Mouse (Mus musculus) lung, embryonic 14.5 days (tissue): ENCODE measurements around the gene Rrp7a. TPM values are rescaled to one million over a fixed set of nuclear protein-coding genes. Genes with fewer than 3 reads are reported as not detected.

Experiments
- ATAC-seq: fragments of 200-750 bp; cut with Nextera tagmentation; 2 replicates; pipeline ENCODE4 v1.8.0; 2017; ENCODE audit warnings: mild to moderate bottlenecking, moderate TSS enrichment, moderate library complexity; ENCODE audit not compliant: insufficient read depth
- DNase-seq: peaks from one replicate; pipeline ENCODE4 v3.0.0-alpha.2; 2015
- H3K27ac ChIP-seq: fragments of 300-500 bp; sonication (generic); 2 replicates; pipeline ENCODE4 v1.5.1; 2014; ENCODE audit warnings: low read depth, mild to moderate bottlenecking, moderate library complexity
- H3K27me3 ChIP-seq: fragments of 300-500 bp; sonication (generic); 2 replicates; pipeline ENCODE4 v1.6.1; 2014; ENCODE audit warnings: low read length, control low read depth; ENCODE audit not compliant: insufficient read depth
- H3K36me3 ChIP-seq: fragments of 300-500 bp; sonication (generic); 2 replicates; pipeline ENCODE4 v1.6.1; 2014; ENCODE audit warnings: control low read depth; ENCODE audit not compliant: insufficient read depth
- H3K4me1 ChIP-seq: fragments of 300-500 bp; sonication (generic); 2 replicates; pipeline ENCODE4 v1.6.1; 2014; ENCODE audit warnings: antibody characterized with exemption, control low read depth; ENCODE audit not compliant: insufficient read depth
- H3K4me2 ChIP-seq: fragments of 300-500 bp; sonication (generic); 2 replicates; pipeline ENCODE4 v1.6.1; 2014; ENCODE audit warnings: mild to moderate bottlenecking
- H3K4me3 ChIP-seq: fragments of 300-500 bp; sonication (generic); 2 replicates; pipeline ENCODE4 v1.5.1; 2014; ENCODE audit warnings: low read depth, low read length
- H3K9ac ChIP-seq: fragments of 300-500 bp; sonication (generic); 2 replicates; pipeline ENCODE4 v1.6.1; 2014
- H3K9me3 ChIP-seq: fragments of 300-500 bp; sonication (generic); 2 replicates; pipeline ENCODE4 v1.6.1; 2016; ENCODE audit warnings: low read depth, low read length, control low read depth
- CTCF ChIP-seq: IDR thresholded peaks from 2 replicates; pipeline ENCODE4 v1.5.1; 2016; ENCODE audit warnings: antibody characterized with exemption, low read depth
- WGBS: fragments of 180-500 bp; shearing (Covaris S2); extraction: QIAGEN DNeasy Blood & Tissue Kit; methylation state at CpG from one replicate; pipeline ENCODE4 v1.1.7; 2014; 5-methylcytosine and 5-hydroxymethylcytosine counted together
- polyA plus RNA-seq: library from polyadenylated mRNA; unstranded; fragments of >200 nt; fragmentation: Nextera tagmentation; extraction: Ambion mirVana; gene quantifications from 2 replicates; pipeline ENCODE4 v1.2.1, GENCODE M21; 2014

The Rrp7a gene
- polyA plus RNA-seq, 1 experiment from 2014 or later = 59.3 TPM

DNA sequence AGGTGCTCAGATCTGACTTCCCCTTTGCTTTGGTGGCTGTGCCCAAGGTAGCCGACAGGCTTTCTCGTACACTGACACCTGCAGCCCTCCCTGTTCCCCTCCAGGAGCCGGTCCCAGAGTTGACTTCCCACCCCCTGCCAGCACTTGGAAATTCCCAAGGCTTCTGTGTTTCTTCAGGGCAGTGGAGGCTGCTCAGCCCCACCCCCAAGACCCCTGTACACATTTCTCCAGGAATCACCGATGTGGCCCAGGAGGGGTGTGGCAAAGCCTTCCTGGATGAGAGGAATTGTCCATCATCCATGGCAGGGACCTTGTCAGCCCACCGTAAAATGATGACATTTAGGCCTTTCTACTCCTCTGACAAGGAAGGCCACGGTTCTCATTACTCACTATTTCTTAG lies 11.3 kb downstream of the Rrp7a start:
- Histone ChIP-seq H3K4me2 (no peak overlapping the region), H3K36me3 (peaks cover 21% of the 10 kb centered on the region; the same call in 1 of the 2 replicates), H3K27me3 (no peaks in the 10 kb centered on the region), H3K4me3 (no peak overlapping the region), H3K9ac (no peak overlapping the region), H3K9me3 (no peaks in the 10 kb centered on the region), H3K27ac (no peak overlapping the region), H3K4me1 (peaks cover 3% of the 10 kb centered on the region; the same call in 1 of the 2 replicates)
- ATAC-seq = no peak
- WGBS = 46% methylated on average over 6 of the region's 6 CpGs
- DNase-seq = no peak
- TF ChIP-seq CTCF = no peak

GRCm38 (mm10) chr15:83107814-83108213 lies 14.8 kb downstream of the Rrp7a start:
- DNase-seq (no peak), ATAC-seq (no peak)
- Histone ChIP-seq H3K4me2 (no peak overlapping the region), H3K9me3 (no peaks in the 10 kb centered on the region), H3K27me3 (no peaks in the 10 kb centered on the region), H3K27ac (no peak overlapping the region), H3K4me3 (no peak overlapping the region), H3K36me3 (0 out of 2 replicates have a peak, but pooled peaks cover 2% of the 10 kb centered on the region), H3K9ac (no peak overlapping the region), H3K4me1 (no peaks in the 10 kb centered on the region)
- WGBS = 68% methylated on average over 6 of the region's 6 CpGs
- TF ChIP-seq CTCF = no peak

DNA sequence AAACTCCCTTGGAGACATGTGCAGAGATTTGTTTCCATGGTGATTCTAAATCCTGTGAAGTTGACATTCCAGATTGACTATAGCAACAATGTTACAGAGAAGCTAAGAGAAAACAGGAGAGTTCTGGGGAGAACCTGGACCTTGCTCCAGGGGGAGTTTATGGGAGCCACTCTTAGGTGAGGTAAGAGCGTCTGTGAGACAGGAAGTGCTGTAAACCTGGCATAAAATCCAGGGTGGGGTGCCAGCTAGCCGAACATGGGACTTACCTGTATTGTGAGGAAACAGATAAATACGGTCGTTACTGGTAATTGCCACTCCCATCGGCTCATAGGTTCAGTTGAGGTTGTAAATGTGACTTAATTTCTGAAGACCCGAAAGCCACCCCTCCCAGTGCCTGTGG lies 16.2 kb downstream of the Rrp7a start:
- Histone ChIP-seq H3K27me3 (no peaks in the 10 kb centered on the region), H3K9me3 (no peaks in the 10 kb centered on the region), H3K4me3 (no peak overlapping the region), H3K4me2 (no peak overlapping the region), H3K4me1 (no peaks in the 10 kb centered on the region), H3K36me3 (0 out of 2 replicates have a peak, but pooled peaks cover 2% of the 10 kb centered on the region), H3K27ac (no peak overlapping the region), H3K9ac (no peak overlapping the region)
- ATAC-seq (no peak), DNase-seq (no peak)
- 79% methylated on average over 6 of the region's 6 CpGs for WGBS
- TF ChIP-seq CTCF = no peak

DNA sequence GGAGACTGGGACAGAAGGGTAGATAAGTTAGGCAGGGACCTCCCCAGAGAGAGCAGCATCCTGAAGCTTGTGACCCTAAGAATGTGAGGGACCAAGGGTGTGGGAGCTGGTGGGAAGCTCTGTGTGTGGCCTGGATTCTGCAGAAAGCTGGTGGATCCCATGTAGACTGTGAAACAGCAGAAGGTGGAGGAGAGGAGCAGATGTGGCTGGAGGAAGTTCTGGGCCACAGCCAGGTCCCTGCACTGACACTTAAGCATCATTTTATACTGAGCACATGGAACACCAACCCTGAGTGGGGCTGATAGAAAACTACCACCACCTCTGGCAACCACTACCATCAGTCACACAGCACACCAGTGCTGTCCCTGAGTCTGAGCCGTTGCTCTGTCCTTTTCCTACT lies 19.5 kb downstream of the Rrp7a start:
- no peak overlapping the region for H3K4me3 ChIP-seq
- no peak overlapping the region for H3K27ac ChIP-seq
- DNase-seq = no peak
- no peak for ATAC-seq
- H3K9me3 ChIP-seq = no peaks in the 10 kb centered on the region
- no peak overlapping the region for H3K4me2 ChIP-seq
- H3K9ac ChIP-seq = no peak overlapping the region
- H3K4me1 ChIP-seq = 0 out of 2 replicates have a peak, but pooled peaks cover 6% of the 10 kb centered on the region
- WGBS = 35% methylated on average over 1 of the region's 1 CpGs
- TF ChIP-seq CTCF = no peak
- 0 out of 2 replicates have a peak, but pooled peaks cover 2% of the 10 kb centered on the region for H3K36me3 ChIP-seq
- peaks cover 3% of the 10 kb centered on the region; the same call in 1 of the 2 replicates for H3K27me3 ChIP-seq

- Histone ChIP-seq H3K9me3 (no peaks in the 10 kb centered on the region), H3K4me1 (0 out of 2 replicates have a peak, but pooled peaks cover 6% of the 10 kb centered on the region), H3K27ac (peak overlapping the region; percentile 60; the same call in 1 of the 2 replicates), H3K4me2 (peak overlapping the region; percentile 93), H3K36me3 (0 out of 2 replicates have a peak, but pooled peaks cover under 1% of the 10 kb centered on the region), H3K4me3 (peak overlapping the region; percentile 61), H3K9ac (peak overlapping the region; percentile 71), H3K27me3 (peaks cover 3% of the 10 kb centered on the region; the same call in 1 of the 2 replicates)
- WGBS = 1% methylated on average over 8 of the region's 8 CpGs
- TF ChIP-seq CTCF = no peak
- no peak for ATAC-seq
- DNase-seq = no peak
Measured at GRCm38 (mm10) chr15:83100332-83100662, 22.3 kb downstream of the Rrp7a start.

DNA sequence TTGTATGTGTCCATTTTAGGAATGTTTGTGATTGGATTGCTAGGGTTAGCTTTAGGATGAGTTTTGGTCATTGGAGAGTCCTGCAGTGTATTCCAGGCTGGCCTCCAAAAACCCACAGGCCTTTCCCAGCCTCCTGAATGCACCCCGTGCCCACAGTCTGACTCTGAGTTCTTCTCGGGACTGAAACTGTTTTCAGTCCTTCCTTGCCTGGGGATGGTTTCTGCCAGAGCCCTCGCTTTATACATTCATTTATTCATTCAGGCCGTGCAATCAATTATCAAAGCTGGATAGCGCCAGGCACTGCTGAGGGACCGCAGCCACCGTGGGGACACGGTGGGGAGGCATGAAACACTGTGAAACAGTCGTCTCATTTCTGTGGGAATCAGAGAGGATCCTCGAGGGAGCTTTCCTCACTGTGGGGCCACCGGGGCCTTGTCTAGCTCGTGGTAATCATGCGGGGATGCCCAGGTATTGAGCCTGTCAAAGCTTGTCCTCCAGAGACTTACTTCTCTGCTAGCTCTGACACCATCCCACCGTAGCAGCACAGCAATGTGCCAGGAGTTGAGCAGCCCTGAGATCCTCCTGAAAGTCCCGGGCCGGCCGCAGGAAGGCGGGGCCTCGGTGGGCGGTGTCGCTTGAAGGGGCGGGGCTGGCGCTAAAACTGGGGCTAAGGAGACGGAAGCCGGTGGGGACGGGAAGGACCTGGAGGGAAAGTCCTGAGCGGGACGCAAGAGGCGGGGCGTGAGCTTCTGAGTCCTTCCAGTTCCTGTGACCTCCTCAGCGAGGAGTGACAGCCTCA lies 22.9 kb downstream of the Rrp7a start:
- TF ChIP-seq CTCF = no peak

GRCm38 (mm10) chr15:83095950-83096349 lies 26.7 kb downstream of the Rrp7a start:
- peak; percentile 45 for DNase-seq
- WGBS = 33% methylated on average over 2 of the region's 2 CpGs
- Histone ChIP-seq H3K27ac (no peak overlapping the region), H3K9ac (no peak overlapping the region), H3K4me3 (no peak overlapping the region), H3K9me3 (no peaks in the 10 kb centered on the region), H3K4me1 (0 out of 2 replicates have a peak, but pooled peaks cover 6% of the 10 kb centered on the region), H3K36me3 (no peaks in the 10 kb centered on the region), H3K27me3 (peaks cover 3% of the 10 kb centered on the region; the same call in 1 of the 2 replicates), H3K4me2 (no peak overlapping the region)
- ATAC-seq = no peak
- TF ChIP-seq CTCF = peak; percentile 51

More for the DNA sequence above, 22.9 kb downstream of the Rrp7a start:
- WGBS = 2% methylated on average over 31 of the region's 31 CpGs
- Histone ChIP-seq H3K9ac (peak overlapping the region; percentile 71), H3K27me3 (peaks cover 3% of the 10 kb centered on the region; the same call in 1 of the 2 replicates), H3K36me3 (no peaks in the 10 kb centered on the region), H3K4me1 (0 out of 2 replicates have a peak, but pooled peaks cover 6% of the 10 kb centered on the region), H3K4me2 (peak overlapping the region; percentile 93), H3K4me3 (peak overlapping the region; percentile 61), H3K9me3 (no peaks in the 10 kb centered on the region), H3K27ac (peak overlapping the region; percentile 60; the same call in 1 of the 2 replicates)
- peak; percentile 97 for ATAC-seq
- DNase-seq = peak; percentile 96
